In the genomic region with DNA sequence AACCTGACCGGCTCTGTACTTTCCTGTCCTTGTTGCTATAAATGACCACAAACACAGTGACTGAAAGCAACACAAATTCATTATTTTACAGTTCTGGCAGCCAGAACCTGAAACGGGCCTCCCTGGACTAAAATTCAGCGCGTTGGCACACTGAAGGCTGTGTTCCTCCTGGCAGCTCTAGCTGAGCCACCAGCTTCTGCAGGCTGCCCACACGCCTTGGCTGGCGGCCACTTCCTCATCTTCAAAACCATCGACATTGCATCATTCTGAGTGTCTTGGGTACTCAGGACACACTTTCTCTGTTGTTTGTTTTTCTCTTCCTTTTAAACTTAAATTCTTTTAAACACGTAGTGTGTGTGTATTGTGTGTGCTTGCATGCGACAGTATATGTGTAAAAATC, we compare ENCODE assay signal across 8 mouse cellular contexts. TPM values are rescaled to one million over a fixed set of nuclear protein-coding genes. Genes with fewer than 3 reads are reported as not detected.
A peak's percentile ranks its signal among the peaks of the same experiment; 100 is the strongest.
DNase-seq lines count a peak whose midpoint lies in the region; ATAC-seq and TF ChIP-seq lines count a peak whose summit lies in the region.

No protein-coding gene starts in this region.

- intact Hi-C loops in gastrocnemius, postnatal 36 days (cut with DNase I), result no loop called here

- 73% methylated on average over 9 of the region's 9 CpGs for WGBS in forebrain, embryonic 12.5 days
- 83% methylated on average over 9 of the region's 9 CpGs for WGBS in forebrain, embryonic 10.5 days
- 60% methylated on average over 9 of the region's 9 CpGs for WGBS in midbrain, postnatal 0 days

- no peak overlapping the region for H3K27ac ChIP-seq in forebrain, embryonic 12.5 days
- no peak overlapping the region for H3K27ac ChIP-seq in forebrain, embryonic 10.5 days
- H3K27ac ChIP-seq in midbrain, postnatal 0 days (ENCODE audit: low read depth, low read length), result 0 out of 2 replicates have a peak overlapping the region, but pooled peaks have one; percentile 99

- DNase-seq in forebrain, embryonic 10.5 days (ENCODE audit: extremely low spot score, low spot score), result no peak
- DNase-seq in 3T3-L1 (ENCODE audit: low read depth, low spot score), result peak; percentile 72
- DNase-seq in cerebellum, adult 18-20 months, result peak; percentile 75 to 78
- DNase-seq in gastrocnemius, postnatal 36 days, result peak; percentile 19 to 22
- peak; percentile 75 to 80 for DNase-seq in layer of hippocampus, postnatal 36 days
- peak; percentile 53 for DNase-seq in midbrain, postnatal 0 days (ENCODE audit: low spot score)
- DNase-seq in thymus, postnatal 25 days, result no peak

- peaks cover 3% of the 10 kb centered on the region; the same call in 1 of the 2 replicates for H3K27me3 ChIP-seq in forebrain, embryonic 12.5 days
- peaks cover 36% of the 10 kb centered on the region for H3K27me3 ChIP-seq in forebrain, embryonic 10.5 days (ENCODE audit: poor library complexity, severe bottlenecking)
- H3K27me3 ChIP-seq in midbrain, postnatal 0 days (ENCODE audit: insufficient read depth, low read length), result no peaks in the 10 kb centered on the region

- H3K4me3 ChIP-seq in forebrain, embryonic 12.5 days (replicated peaks), result no peak overlapping the region
- H3K4me3 ChIP-seq in forebrain, embryonic 10.5 days, result no peak overlapping the region
- H3K4me3 ChIP-seq in midbrain, postnatal 0 days (ENCODE audit: low read depth, low read length), result peak overlapping the region; percentile 77

- H3K9ac ChIP-seq in forebrain, embryonic 12.5 days, result no peak overlapping the region
- H3K9ac ChIP-seq in midbrain, postnatal 0 days (replicated peaks; ENCODE audit: low read length, poor library complexity, severe bottlenecking), result no peak overlapping the region

- H3K9me3 ChIP-seq in forebrain, embryonic 12.5 days, result no peaks in the 10 kb centered on the region
- no peaks in the 10 kb centered on the region for H3K9me3 ChIP-seq in forebrain, embryonic 10.5 days
- no peaks in the 10 kb centered on the region for H3K9me3 ChIP-seq in midbrain, postnatal 0 days (ENCODE audit: low read length)

- H3K4me1 ChIP-seq in forebrain, embryonic 12.5 days, result peaks cover 12% of the 10 kb centered on the region; the same call in 1 of the 2 replicates
- H3K4me1 ChIP-seq in forebrain, embryonic 10.5 days, result peaks cover 14% of the 10 kb centered on the region
- H3K4me1 ChIP-seq in midbrain, postnatal 0 days (ENCODE audit: insufficient read depth, low read length), result no peaks in the 10 kb centered on the region

- no peak for TF ChIP-seq CTCF in midbrain, postnatal 0 days (IDR thresholded peaks at IDR 0.05)

- H3K36me3 ChIP-seq in forebrain, embryonic 12.5 days (replicated peaks), result no peaks in the 10 kb centered on the region
- no peaks in the 10 kb centered on the region for H3K36me3 ChIP-seq in forebrain, embryonic 10.5 days (replicated peaks)
- H3K36me3 ChIP-seq in midbrain, postnatal 0 days (ENCODE audit: insufficient read depth, low read length), result no peaks in the 10 kb centered on the region

- H3K4me2 ChIP-seq in forebrain, embryonic 12.5 days, result peak overlapping the region; percentile 74; the same call in 1 of the 2 replicates
- H3K4me2 ChIP-seq in midbrain, postnatal 0 days (ENCODE audit: low read depth, low read length, poor library complexity, severe bottlenecking), result peak overlapping the region; percentile 51

- no peak for ATAC-seq in forebrain, embryonic 12.5 days (ENCODE audit: low FRiP score)
- no peak for ATAC-seq in midbrain, postnatal 0 days (ENCODE audit: low FRiP score)

RNA-seq across cellular contexts. Expression of a gene that starts 0.7 kb away (rescaled TPM):
- polyA plus RNA-seq in forebrain, embryonic 12.5 days (2016; fragmentation: Nextera tagmentation; extraction: Ambion mirVana), result 11.4 and 11.5 TPM in 2 replicates
- 0.68 and 1.5 TPM in 2 replicates for polyA plus RNA-seq in forebrain, embryonic 10.5 days (2016; fragmentation: Nextera tagmentation; extraction: Ambion mirVana)
- total RNA-seq in gastrocnemius, postnatal 36 days (2021), result under 1 TPM; 0.07 to 0.08 TPM
- 10 to 100 TPM; 12.4 to 15.6 TPM for total RNA-seq in layer of hippocampus, postnatal 36 days (2021)
- 19.7 and 21.9 TPM in 2 replicates for total RNA-seq in midbrain, postnatal 0 days (2014; rRNA removed)
- 16.3 and 17.5 TPM in 2 replicates for polyA plus RNA-seq in midbrain, postnatal 0 days (2015; fragmentation: Nextera tagmentation; extraction: Ambion mirVana)

Comparison
In these comparisons a context has a peak if more than half of its experiments do, and no peak if none do; other contexts are left out.
1. DNase-seq: peak in 3T3-L1 (single experiment), cerebellum, adult 18-20 months (2 of 2), gastrocnemius, postnatal 36 days (2 of 2), layer of hippocampus, postnatal 36 days (2 of 2) and midbrain, postnatal 0 days (single experiment); none in forebrain, embryonic 10.5 days (single experiment) and thymus, postnatal 25 days (single experiment).
2. RNA of a gene that starts 0.7 kb away (total RNA-seq): 19.7 to 21.9 TPM in midbrain, postnatal 0 days and 12.4 to 15.6 TPM in layer of hippocampus, postnatal 36 days; 0.07 to 0.08 TPM in gastrocnemius, postnatal 36 days; every median in the first group is over 10 times any median in the second.